Comparison of ENCODE assay signal across 10 mouse cellular contexts in the genomic region with DNA sequence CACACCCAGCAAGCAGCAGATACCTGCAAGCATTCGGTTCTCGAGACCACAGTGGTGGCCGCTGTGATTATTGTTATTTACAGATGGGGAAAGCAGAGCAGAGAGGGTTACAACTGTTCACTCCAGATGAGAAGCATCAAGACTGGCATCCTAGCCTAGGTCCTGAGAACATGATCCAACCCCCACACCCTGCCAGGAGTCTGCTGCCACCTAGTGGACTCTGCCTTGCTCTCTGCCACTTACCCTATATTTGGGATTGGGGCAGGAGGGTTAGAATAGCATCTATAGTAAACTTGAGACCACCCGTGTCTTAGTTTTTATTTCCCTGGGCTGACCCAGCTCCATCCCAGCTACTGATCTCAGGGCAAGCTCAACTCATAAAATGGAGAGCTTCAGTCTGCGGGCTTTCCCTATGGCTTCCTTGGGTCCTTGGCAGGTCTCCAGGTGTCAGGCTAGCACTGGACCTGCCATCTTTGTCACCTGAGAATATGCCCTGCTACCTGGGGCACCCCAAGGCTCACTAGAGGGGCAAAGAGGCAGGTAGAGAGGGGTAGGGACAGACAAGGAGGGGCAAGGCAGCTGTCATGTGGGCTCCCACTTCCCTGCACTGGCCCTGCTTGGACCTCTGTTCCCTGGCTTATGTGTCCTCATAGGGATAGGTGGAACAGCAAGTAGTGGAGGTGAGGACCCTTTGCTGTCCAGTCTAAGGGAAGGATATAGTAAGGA. TPM values are rescaled to one million over a fixed set of nuclear protein-coding genes. Genes with fewer than 3 reads are reported as not detected.
DNase-seq lines count a peak whose midpoint lies in the region; ATAC-seq and TF ChIP-seq lines count a peak whose summit lies in the region.
"Had no signal": no experiment of that assay in that cellular context is flagged by ENCODE, and none has a peak within 500 bp of the region (broad histone marks: within the 10 kb centered on the region; RNA-seq: fewer than 3 reads in every experiment).

No protein-coding gene starts in this region.

- in situ Hi-C loops in ES-E14 (cut with MboI; ENCODE audit: low sequenced_read_pairs in 2 of 2, unreplicated experiment in 2 of 2), result loop anchor here in 1 of 2 experiments (5.0 to 10.0 kb wide), 2 partner anchors 47 to 139 kb away; no protein-coding TSS in a partner anchor

- H3K27me3 ChIP-seq in embryonic facial prominence, embryonic 14.5 days (replicated peaks; ENCODE audit: control insufficient read depth, insufficient read depth, low read length), result no peaks in the 10 kb centered on the region; the same call in none of the 2 replicates
- H3K27me3 ChIP-seq in limb, embryonic 10.5 days (ENCODE audit: low read depth, poor library complexity, severe bottlenecking), result peaks cover 60% of the 10 kb centered on the region

- 47% methylated on average over 5 of the region's 5 CpGs for WGBS in embryonic facial prominence, embryonic 14.5 days
- 51% methylated on average over 5 of the region's 5 CpGs for WGBS in limb, embryonic 10.5 days

- H3K27ac ChIP-seq in layer of hippocampus, adult 2 months, result no peak overlapping the region
- no peak overlapping the region for H3K27ac ChIP-seq in ES-E14 (ENCODE audit: insufficient read depth, low read depth, low read length, poor library complexity, severe bottlenecking)
- no peak overlapping the region for H3K27ac ChIP-seq in embryonic facial prominence, embryonic 14.5 days (replicated peaks; ENCODE audit: low read depth, low read length)
- no peak overlapping the region for H3K27ac ChIP-seq in limb, embryonic 10.5 days
- H3K27ac ChIP-seq: neural tube, embryonic 13.5 days had no signal

- DNase-seq in layer of hippocampus, adult 2 months (ENCODE audit: low spot score in 2 of 2), result peak; percentile 40 to 69
- DNase-seq in layer of hippocampus, adult 8-10 months (ENCODE audit: low spot score in 2 of 2), result no peak
- DNase-seq in ES-E14 (ENCODE audit: low read depth, low spot score), result peak; percentile 46
- peak; percentile 71 to 80 for DNase-seq in adrenal gland, postnatal 36 days
- peak; percentile 70 for DNase-seq in embryonic facial prominence, embryonic 14.5 days (ENCODE audit: low spot score)
- peak; percentile 73 for DNase-seq in limb, embryonic 10.5 days (ENCODE audit: low spot score)
- peak; percentile 34 for DNase-seq in retina, postnatal 7 days (ENCODE audit: low read depth, low spot score)
- no peak for DNase-seq in frontal cortex, postnatal 25 days (ENCODE audit: low spot score in 2 of 2)

- no peaks in the 10 kb centered on the region for H3K9me3 ChIP-seq in ES-E14 (ENCODE audit: control insufficient read depth, insufficient read depth, low read depth, low read length)
- no peaks in the 10 kb centered on the region for H3K9me3 ChIP-seq in embryonic facial prominence, embryonic 14.5 days (ENCODE audit: control insufficient read depth, low read length)
- no peaks in the 10 kb centered on the region for H3K9me3 ChIP-seq in limb, embryonic 10.5 days (replicated peaks)
- H3K9me3 ChIP-seq: neural tube, embryonic 13.5 days had no signal

- peak; percentile 92 for TF ChIP-seq CTCF in layer of hippocampus, adult 2 months (conservative IDR thresholded peaks at IDR 0.05)

- no peaks in the 10 kb centered on the region for H3K36me3 ChIP-seq in ES-E14 (ENCODE audit: control insufficient read depth, insufficient read depth, low read length, poor library complexity, severe bottlenecking)
- no peaks in the 10 kb centered on the region for H3K36me3 ChIP-seq in embryonic facial prominence, embryonic 14.5 days (ENCODE audit: control insufficient read depth, insufficient read depth, low read length)
- H3K36me3 ChIP-seq in limb, embryonic 10.5 days, result no peaks in the 10 kb centered on the region
- H3K36me3 ChIP-seq: neural tube, embryonic 13.5 days had no signal

- H3K9ac ChIP-seq in ES-E14 (ENCODE audit: insufficient read depth, low read depth, low read length, poor library complexity, severe bottlenecking), result no peak overlapping the region
- no peak overlapping the region for H3K9ac ChIP-seq in embryonic facial prominence, embryonic 14.5 days (ENCODE audit: low read depth, low read length)
- H3K9ac ChIP-seq: neural tube, embryonic 13.5 days had no signal

- ATAC-seq in embryonic facial prominence, embryonic 14.5 days (ENCODE audit: low read depth), result peak; percentile 70; the same call in 1 of the 2 replicates

- H3K4me1 ChIP-seq in ES-E14 (ENCODE audit: control insufficient read depth in 2 of 2, insufficient read depth in 2 of 2, low read length in 2 of 2, poor library complexity in 1 of 2), result peaks cover 0 to 6% of the 10 kb centered on the region in 2 experiments; a peak in 2 of 4 replicates
- H3K4me1 ChIP-seq in embryonic facial prominence, embryonic 14.5 days (ENCODE audit: control insufficient read depth, insufficient read depth, low read length), result 0 out of 2 replicates have a peak, but pooled peaks cover 7% of the 10 kb centered on the region
- peaks cover 16% of the 10 kb centered on the region for H3K4me1 ChIP-seq in limb, embryonic 10.5 days

- no peak overlapping the region for H3K4me2 ChIP-seq in embryonic facial prominence, embryonic 14.5 days (ENCODE audit: low read depth, low read length)
- H3K4me2 ChIP-seq: neural tube, embryonic 13.5 days had no signal

- H3K4me3 ChIP-seq in layer of hippocampus, adult 2 months, result no peak overlapping the region
- H3K4me3 ChIP-seq in ES-E14 (ENCODE audit: insufficient read depth in 1 of 2, low read depth in 1 of 2, low read length in 2 of 2, poor library complexity in 1 of 2, severe bottlenecking in 1 of 2), result no peak overlapping the region
- H3K4me3 ChIP-seq in embryonic facial prominence, embryonic 14.5 days (ENCODE audit: low read depth, low read length), result no peak overlapping the region
- H3K4me3 ChIP-seq in limb, embryonic 10.5 days, result no peak overlapping the region
- H3K4me3 ChIP-seq: neural tube, embryonic 13.5 days had no signal

TF ChIP-seq in ES-E14, 5 proteins besides CTCF, POLR2A, EP300 and RAD21:
- no peak for TF ChIP-seq ZC3H11A (IDR thresholded peaks at IDR 0.05; ENCODE audit: borderline replicate concordance, low read depth, low read length)
- no peak for TF ChIP-seq CHD2 (IDR thresholded peaks at IDR 0.05; ENCODE audit: low read depth, low read length)
- no peak for TF ChIP-seq HCFC1 (IDR thresholded peaks at IDR 0.05; ENCODE audit: borderline replicate concordance, insufficient read depth, low read length)
- no peak for TF ChIP-seq MAFK (IDR thresholded peaks at IDR 0.05; ENCODE audit: insufficient read depth, low read depth, low read length)
- no peak for TF ChIP-seq ZNF384 (IDR thresholded peaks at IDR 0.05; ENCODE audit: low read depth, low read length)

RNA-seq across cellular contexts. Expression of gene Osbpl5, which starts 2.6 kb away (rescaled TPM):
- 10 to 100 TPM; 18.0 to 24.4 TPM for total RNA-seq in layer of hippocampus, adult 2 months (2021)
- 10 to 100 TPM; 20.0 to 24.8 (median 22.7) TPM for total RNA-seq in layer of hippocampus, adult 8-10 months (2022)
- total RNA-seq in ES-E14 (2012; rRNA removed), result 7.6 and 13.6 TPM in 2 replicates
- total RNA-seq in adrenal gland, postnatal 36 days (2021), result 10 to 100 TPM; 29.6 to 32.4 TPM
- polyA plus RNA-seq in embryonic facial prominence, embryonic 14.5 days (2014; fragmentation: Nextera tagmentation; extraction: Ambion mirVana), result 47.5 and 47.7 TPM in 2 replicates
- polyA plus RNA-seq in limb, embryonic 10.5 days (2016; fragmentation: Nextera tagmentation; extraction: Ambion mirVana), result 12.3 and 19.9 TPM in 2 replicates

RNA-seq across cellular contexts. Expression of gene Mrgprg, which starts 12.6 kb away (rescaled TPM):
- total RNA-seq in layer of hippocampus, adult 2 months (2021), result not detected
- not detected for total RNA-seq in layer of hippocampus, adult 8-10 months (2022)
- total RNA-seq in ES-E14 (2012; rRNA removed), result not detected in 2 replicates
- total RNA-seq in adrenal gland, postnatal 36 days (2021), result 1 to 10 TPM; 1.3 to 3.8 TPM
- not detected in 2 replicates for polyA plus RNA-seq in embryonic facial prominence, embryonic 14.5 days (2014; fragmentation: Nextera tagmentation; extraction: Ambion mirVana)
- not detected in 2 replicates for polyA plus RNA-seq in limb, embryonic 10.5 days (2016; fragmentation: Nextera tagmentation; extraction: Ambion mirVana)
- polyA plus RNA-seq: heart, embryonic 14.5 days; neural tube, embryonic 13.5 days had no signal

RNA-seq across cellular contexts. Expression of gene Mrgpre, which starts 30.1 kb away (rescaled TPM):
- total RNA-seq in layer of hippocampus, adult 2 months (2021), result 1 to 10 TPM; 5.9 to 6.5 TPM
- 1 to 10 TPM; 5.2 to 7.3 (median 6.9) TPM for total RNA-seq in layer of hippocampus, adult 8-10 months (2022)
- total RNA-seq in ES-E14 (2012; rRNA removed), result 0.21 and 0.67 TPM in 2 replicates
- total RNA-seq in adrenal gland, postnatal 36 days (2021), result 1 to 10 TPM; 1.3 to 1.6 TPM
- 2.1 and 2.4 TPM in 2 replicates for polyA plus RNA-seq in embryonic facial prominence, embryonic 14.5 days (2014; fragmentation: Nextera tagmentation; extraction: Ambion mirVana)
- polyA plus RNA-seq in limb, embryonic 10.5 days (2016; fragmentation: Nextera tagmentation; extraction: Ambion mirVana), result 1.1 and 1.9 TPM in 2 replicates

Comparison
In these comparisons a context has a peak if more than half of its experiments do, and no peak if none do; other contexts are left out.
1. DNase-seq: peak in layer of hippocampus, adult 2 months (2 of 2), ES-E14 (single experiment), adrenal gland, postnatal 36 days (2 of 2), embryonic facial prominence, embryonic 14.5 days (single experiment), limb, embryonic 10.5 days (single experiment) and retina, postnatal 7 days (single experiment); none in layer of hippocampus, adult 8-10 months (0 of 2) and frontal cortex, postnatal 25 days (0 of 2).